Mouse (Mus musculus): ENCODE results near the gene Zpbp2. TPM values are rescaled to one million over a fixed set of nuclear protein-coding genes. Genes with fewer than 3 reads are reported as not detected.
A peak's percentile ranks its signal among the peaks of the same experiment; 100 is the strongest.

Zpbp2 gene
- polyA plus RNA-seq, 1 experiment from 2014 or later, result 0.43 TPM

DNA sequence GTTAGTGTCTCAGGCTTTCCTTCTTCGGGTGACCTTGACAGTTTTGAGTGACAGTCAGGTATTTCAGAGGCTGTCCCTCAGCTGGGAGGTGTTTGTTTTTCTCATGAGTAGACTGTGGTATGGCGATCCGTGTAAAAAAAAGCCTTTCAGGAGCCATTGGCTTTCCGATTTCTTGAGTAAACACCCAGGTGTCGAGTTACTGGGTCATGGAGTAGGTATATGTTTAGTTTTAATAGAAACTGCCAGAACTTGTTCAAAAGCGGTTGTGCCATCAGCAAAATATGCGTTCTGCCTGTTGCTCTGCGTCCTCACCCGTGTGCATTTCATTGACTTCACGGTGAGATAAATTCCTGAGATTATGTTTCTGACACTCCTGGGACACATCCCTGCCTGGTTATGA, 30.4 kb upstream of the Zpbp2 start:
- Histone ChIP-seq H3K27ac (no peak overlapping the region), H3K4me1 (replicated peaks; ENCODE audit: insufficient read depth, low read length) (no peaks in the 10 kb centered on the region), H3K4me3 (replicated peaks; ENCODE audit: low read depth, low read length) (no peak overlapping the region), H3K9me3 (replicated peaks; ENCODE audit: low read length) (no peaks in the 10 kb centered on the region), H3K27me3 (ENCODE audit: insufficient read depth, low read length) (no peaks in the 10 kb centered on the region), H3K4me2 (ENCODE audit: low read length) (no peak overlapping the region), H3K9ac (ENCODE audit: low read depth, low read length) (no peak overlapping the region), H3K36me3 (ENCODE audit: insufficient read depth, low read length) (no peaks in the 10 kb centered on the region)
- ATAC-seq (replicated peaks; ENCODE audit: low FRiP score, low read depth) (no peak), DNase-seq (ENCODE audit: low spot score) (no peak)
- WGBS, result 21% methylated on average over 10 of the region's 10 CpGs
- TF ChIP-seq CTCF (IDR thresholded peaks at IDR 0.05; ENCODE audit: low read depth), result no peak

DNA sequence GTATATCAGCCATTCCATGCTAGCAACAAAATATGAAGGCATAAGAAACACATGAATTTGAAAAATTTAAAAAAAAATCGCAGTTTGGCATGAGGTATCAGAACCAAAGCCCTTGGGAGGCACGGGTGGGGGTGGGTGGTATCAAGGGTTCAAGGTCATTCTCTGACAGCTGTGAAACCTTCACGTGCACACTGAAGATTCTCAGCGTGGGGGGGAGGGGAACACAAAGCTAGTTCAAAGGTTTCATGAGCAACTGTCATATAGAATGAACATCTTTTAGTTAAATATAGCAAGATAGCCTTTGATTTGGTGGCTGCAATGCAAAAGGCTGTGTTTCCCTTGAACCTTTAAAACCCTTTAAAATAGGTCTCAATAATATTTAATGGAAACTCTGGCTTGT, 25.8 kb upstream of the Zpbp2 start:
- Histone ChIP-seq H3K4me2 (ENCODE audit: low read length) (no peak overlapping the region), H3K27me3 (ENCODE audit: insufficient read depth, low read length) (no peaks in the 10 kb centered on the region), H3K27ac (no peak overlapping the region), H3K9ac (ENCODE audit: low read depth, low read length) (no peak overlapping the region), H3K4me1 (replicated peaks; ENCODE audit: insufficient read depth, low read length) (no peaks in the 10 kb centered on the region), H3K4me3 (replicated peaks; ENCODE audit: low read depth, low read length) (no peak overlapping the region), H3K36me3 (ENCODE audit: insufficient read depth, low read length) (no peaks in the 10 kb centered on the region), H3K9me3 (replicated peaks; ENCODE audit: low read length) (no peaks in the 10 kb centered on the region)
- DNase-seq (ENCODE audit: low spot score), result no peak
- TF ChIP-seq CTCF (IDR thresholded peaks at IDR 0.05; ENCODE audit: low read depth), result no peak
- ATAC-seq (replicated peaks; ENCODE audit: low FRiP score, low read depth), result no peak
- WGBS, result 62% methylated on average over 4 of the region's 4 CpGs

DNA sequence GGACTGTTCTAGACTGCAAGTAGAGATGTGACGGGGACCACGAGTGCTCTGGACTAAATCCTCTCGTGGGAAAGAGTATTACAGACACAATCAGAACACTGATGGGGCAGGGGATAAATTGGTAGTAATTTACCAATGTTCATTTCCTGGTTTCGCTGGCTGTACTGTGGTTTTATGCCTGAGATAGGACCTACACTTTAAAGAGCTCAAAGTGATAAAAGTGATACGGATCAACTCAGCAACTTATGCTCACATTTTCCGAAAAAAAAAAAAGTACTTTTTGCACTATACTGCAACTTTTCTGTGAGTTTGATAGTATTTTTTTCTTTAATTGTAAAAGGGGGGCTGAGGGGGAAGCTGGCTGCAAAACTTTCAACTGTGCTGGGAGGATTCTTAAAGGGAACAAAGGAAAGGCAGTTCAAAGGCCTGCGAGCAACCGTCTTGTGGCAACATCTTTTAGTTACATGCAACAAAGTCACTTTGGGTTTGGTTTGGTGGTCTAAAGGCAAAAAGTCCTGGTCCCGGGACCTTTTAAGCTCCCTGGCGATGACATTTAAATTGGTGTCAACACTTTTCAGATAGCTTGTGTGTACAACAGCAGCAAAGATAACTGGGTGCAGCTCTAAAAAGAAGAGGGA, 24.0 kb upstream of the Zpbp2 start:
- no peak overlapping the region for H3K4me3 ChIP-seq (replicated peaks; ENCODE audit: low read depth, low read length)
- no peaks in the 10 kb centered on the region for H3K4me1 ChIP-seq (replicated peaks; ENCODE audit: insufficient read depth, low read length)
- H3K27me3 ChIP-seq (ENCODE audit: insufficient read depth, low read length), result no peaks in the 10 kb centered on the region
- no peaks in the 10 kb centered on the region for H3K36me3 ChIP-seq (ENCODE audit: insufficient read depth, low read length)
- H3K9me3 ChIP-seq (replicated peaks; ENCODE audit: low read length), result no peaks in the 10 kb centered on the region
- no peak for TF ChIP-seq CTCF (IDR thresholded peaks at IDR 0.05; ENCODE audit: low read depth)
- DNase-seq (ENCODE audit: low spot score) (no peak), ATAC-seq (replicated peaks; ENCODE audit: low FRiP score, low read depth) (no peak)
- H3K4me2 ChIP-seq (ENCODE audit: low read length), result no peak overlapping the region
- no peak overlapping the region for H3K27ac ChIP-seq
- WGBS, result 78% methylated on average over 10 of the region's 10 CpGs
- H3K9ac ChIP-seq (ENCODE audit: low read depth, low read length), result no peak overlapping the region

DNA sequence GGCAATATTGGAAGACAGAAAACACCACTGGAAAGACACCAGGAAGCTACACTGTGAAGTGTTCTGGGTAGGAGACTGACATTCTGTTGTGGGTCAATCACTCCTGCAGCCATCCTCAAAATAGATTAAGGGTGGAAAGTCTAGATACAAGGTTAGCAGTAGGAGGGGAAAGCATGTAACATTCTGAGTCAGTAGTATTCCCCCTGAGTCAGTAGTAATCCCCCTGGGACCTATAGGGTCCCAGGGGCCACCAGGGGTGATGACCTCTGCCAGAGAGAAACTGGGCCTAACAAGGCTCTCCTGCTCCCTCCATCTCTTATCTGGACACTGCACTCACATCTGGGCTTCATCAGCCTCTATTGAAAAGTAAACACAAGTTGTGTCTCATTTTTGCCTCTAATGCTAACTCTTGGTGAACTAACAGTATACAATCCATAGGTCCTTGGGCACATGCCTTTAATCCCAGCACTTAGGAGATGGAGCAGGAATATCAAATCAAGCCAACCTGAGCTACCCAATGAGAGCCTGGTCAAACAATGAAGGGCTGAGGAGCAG, 13.3 kb upstream of the Zpbp2 start:
- Histone ChIP-seq H3K9ac (ENCODE audit: low read depth, low read length) (no peak overlapping the region), H3K4me3 (replicated peaks; ENCODE audit: low read depth, low read length) (no peak overlapping the region), H3K4me1 (replicated peaks; ENCODE audit: insufficient read depth, low read length) (no peaks in the 10 kb centered on the region), H3K27ac (no peak overlapping the region), H3K27me3 (ENCODE audit: insufficient read depth, low read length) (0 out of 2 replicates have a peak, but pooled peaks cover 5% of the 10 kb centered on the region), H3K36me3 (ENCODE audit: insufficient read depth, low read length) (no peaks in the 10 kb centered on the region), H3K9me3 (replicated peaks; ENCODE audit: low read length) (no peaks in the 10 kb centered on the region), H3K4me2 (ENCODE audit: low read length) (no peak overlapping the region)
- no peak for TF ChIP-seq CTCF (IDR thresholded peaks at IDR 0.05; ENCODE audit: low read depth)
- ATAC-seq (replicated peaks; ENCODE audit: low FRiP score, low read depth) (no peak), DNase-seq (ENCODE audit: low spot score) (no peak)

DNA sequence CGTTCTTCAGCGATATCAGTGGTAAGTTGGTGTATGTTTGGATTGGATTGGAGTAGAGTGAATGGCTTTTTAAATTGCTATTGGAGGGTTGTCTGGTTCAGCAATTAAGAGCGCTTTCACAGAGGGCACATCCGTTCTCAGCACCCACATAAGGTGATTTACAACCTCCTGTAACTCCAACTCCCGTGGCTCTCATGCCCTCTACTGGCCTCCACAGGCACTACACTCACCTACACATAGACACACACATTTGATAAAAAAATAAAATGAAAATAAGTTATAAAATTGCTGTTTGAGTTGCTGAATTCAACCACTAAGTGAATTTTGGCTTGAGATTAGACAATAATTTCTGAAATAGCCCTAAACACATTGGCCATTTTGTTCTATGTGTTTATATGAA, 10.6 kb upstream of the Zpbp2 start:
- H3K4me1 ChIP-seq (replicated peaks; ENCODE audit: insufficient read depth, low read length), result no peaks in the 10 kb centered on the region
- H3K9me3 ChIP-seq (replicated peaks; ENCODE audit: low read length), result no peaks in the 10 kb centered on the region
- DNase-seq (ENCODE audit: low spot score) (no peak), ATAC-seq (replicated peaks; ENCODE audit: low FRiP score, low read depth) (no peak)
- H3K27ac ChIP-seq, result no peak overlapping the region
- no peak overlapping the region for H3K4me2 ChIP-seq (ENCODE audit: low read length)
- no peaks in the 10 kb centered on the region for H3K36me3 ChIP-seq (ENCODE audit: insufficient read depth, low read length)
- H3K27me3 ChIP-seq (ENCODE audit: insufficient read depth, low read length), result peaks cover 14% of the 10 kb centered on the region; the same call in 1 of the 2 replicates
- peak; percentile 46; the same call in 1 of the 2 replicates for TF ChIP-seq CTCF (IDR thresholded peaks at IDR 0.05; ENCODE audit: low read depth)
- H3K4me3 ChIP-seq (replicated peaks; ENCODE audit: low read depth, low read length), result no peak overlapping the region
- no peak overlapping the region for H3K9ac ChIP-seq (ENCODE audit: low read depth, low read length)
- 80% methylated on average over 5 of the region's 5 CpGs for WGBS

DNA sequence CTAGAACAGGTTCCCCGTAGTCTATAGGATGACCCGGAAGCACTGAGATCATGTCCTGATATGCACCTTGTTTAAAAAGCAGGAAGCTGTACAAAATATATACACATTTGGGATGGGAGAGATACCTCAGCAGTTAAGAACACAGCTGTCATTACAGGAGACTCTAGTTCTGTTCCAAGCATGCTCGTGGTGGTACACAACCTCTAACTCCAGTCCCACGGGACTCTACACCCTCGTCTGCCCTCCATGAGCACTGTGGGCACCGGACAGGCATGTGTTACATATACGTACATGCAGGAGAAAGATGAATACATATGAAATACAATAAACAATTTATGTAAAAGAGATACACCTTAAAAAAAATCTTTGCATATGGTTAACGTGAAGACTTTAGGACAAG, 8.3 kb upstream of the Zpbp2 start:
- H3K4me2 ChIP-seq (ENCODE audit: low read length), result no peak overlapping the region
- WGBS, result 71% methylated on average over 8 of the region's 8 CpGs
- no peak for TF ChIP-seq CTCF (IDR thresholded peaks at IDR 0.05; ENCODE audit: low read depth)
- no peaks in the 10 kb centered on the region for H3K9me3 ChIP-seq (replicated peaks; ENCODE audit: low read length)
- H3K4me3 ChIP-seq (replicated peaks; ENCODE audit: low read depth, low read length), result no peak overlapping the region
- no peaks in the 10 kb centered on the region for H3K36me3 ChIP-seq (ENCODE audit: insufficient read depth, low read length)
- no peak overlapping the region for H3K9ac ChIP-seq (ENCODE audit: low read depth, low read length)
- peaks cover 28% of the 10 kb centered on the region; the same call in 1 of the 2 replicates for H3K27me3 ChIP-seq (ENCODE audit: insufficient read depth, low read length)
- no peak for DNase-seq (ENCODE audit: low spot score)
- H3K27ac ChIP-seq, result no peak overlapping the region
- no peak for ATAC-seq (replicated peaks; ENCODE audit: low FRiP score, low read depth)
- H3K4me1 ChIP-seq (replicated peaks; ENCODE audit: insufficient read depth, low read length), result 0 out of 2 replicates have a peak, but pooled peaks cover 5% of the 10 kb centered on the region
